Mouse (Mus musculus): Measurements from ENCODE around the gene Oprd1. TPM values are rescaled to one million over a fixed set of nuclear protein-coding genes. Genes with fewer than 3 reads are reported as not detected.

Gene Oprd1
- polyA plus RNA-seq, 1 experiment from 2014 or later = 0.84 TPM

- no peak overlapping the region for H3K9ac ChIP-seq (ENCODE audit: low read depth, low read length)
- no peaks in the 10 kb centered on the region for H3K9me3 ChIP-seq (replicated peaks; ENCODE audit: control insufficient read depth, low read length, poor library complexity, severe bottlenecking)
- no peak for ATAC-seq
- no peak overlapping the region for H3K27ac ChIP-seq (ENCODE audit: low read length)
- peaks cover 3% of the 10 kb centered on the region; the same call in 1 of the 2 replicates for H3K27me3 ChIP-seq (ENCODE audit: control insufficient read depth, insufficient read depth, low read depth, low read length)
- H3K4me3 ChIP-seq (ENCODE audit: low read depth, low read length) = no peak overlapping the region
- H3K36me3 ChIP-seq (ENCODE audit: control insufficient read depth, insufficient read depth, low read length) = no peaks in the 10 kb centered on the region
- 76% methylated on average over 4 of the region's 4 CpGs for WGBS
- no peaks in the 10 kb centered on the region for H3K4me1 ChIP-seq (ENCODE audit: control insufficient read depth, insufficient read depth, low read length)
- no peak overlapping the region for H3K4me2 ChIP-seq (ENCODE audit: low read length)
Measured at GRCm38 (mm10) chr4:132080492-132080983, 63.7 kb downstream of the Oprd1 start.

GRCm38 (mm10) chr4:132079555-132080275 is 64.6 kb downstream of the Oprd1 start:
- 13% methylated on average over 19 of the region's 19 CpGs for WGBS
- Histone ChIP-seq H3K27ac (ENCODE audit: low read length) (no peak overlapping the region), H3K4me2 (ENCODE audit: low read length) (no peak overlapping the region), H3K4me1 (ENCODE audit: control insufficient read depth, insufficient read depth, low read length) (no peaks in the 10 kb centered on the region), H3K4me3 (ENCODE audit: low read depth, low read length) (no peak overlapping the region), H3K9ac (ENCODE audit: low read depth, low read length) (no peak overlapping the region), H3K36me3 (ENCODE audit: control insufficient read depth, insufficient read depth, low read length) (no peaks in the 10 kb centered on the region), H3K9me3 (replicated peaks; ENCODE audit: control insufficient read depth, low read length, poor library complexity, severe bottlenecking) (no peaks in the 10 kb centered on the region), H3K27me3 (ENCODE audit: control insufficient read depth, insufficient read depth, low read depth, low read length) (peaks cover 3% of the 10 kb centered on the region; the same call in 1 of the 2 replicates)
- ATAC-seq = no peak

GRCm38 (mm10) chr4:132078296-132078714 is 66.0 kb downstream of the Oprd1 start:
- no peaks in the 10 kb centered on the region for H3K9me3 ChIP-seq (replicated peaks; ENCODE audit: control insufficient read depth, low read length, poor library complexity, severe bottlenecking)
- no peak overlapping the region for H3K4me2 ChIP-seq (ENCODE audit: low read length)
- peaks cover 10% of the 10 kb centered on the region; the same call in 1 of the 2 replicates for H3K27me3 ChIP-seq (ENCODE audit: control insufficient read depth, insufficient read depth, low read depth, low read length)
- no peaks in the 10 kb centered on the region for H3K36me3 ChIP-seq (ENCODE audit: control insufficient read depth, insufficient read depth, low read length)
- no peak overlapping the region for H3K27ac ChIP-seq (ENCODE audit: low read length)
- peaks cover 6% of the 10 kb centered on the region; the same call in 1 of the 2 replicates for H3K4me1 ChIP-seq (ENCODE audit: control insufficient read depth, insufficient read depth, low read length)
- no peak overlapping the region for H3K9ac ChIP-seq (ENCODE audit: low read depth, low read length)
- WGBS = 62% methylated on average over 7 of the region's 7 CpGs
- H3K4me3 ChIP-seq (ENCODE audit: low read depth, low read length) = no peak overlapping the region
- no peak for ATAC-seq

GRCm38 (mm10) chr4:132077445-132077844 is 66.8 kb downstream of the Oprd1 start:
- no peaks in the 10 kb centered on the region for H3K36me3 ChIP-seq (ENCODE audit: control insufficient read depth, insufficient read depth, low read length)
- no peak overlapping the region for H3K4me2 ChIP-seq (ENCODE audit: low read length)
- no peak overlapping the region for H3K4me3 ChIP-seq (ENCODE audit: low read depth, low read length)
- no peak overlapping the region for H3K9ac ChIP-seq (ENCODE audit: low read depth, low read length)
- no peaks in the 10 kb centered on the region for H3K9me3 ChIP-seq (replicated peaks; ENCODE audit: control insufficient read depth, low read length, poor library complexity, severe bottlenecking)
- peaks cover 10% of the 10 kb centered on the region; the same call in 1 of the 2 replicates for H3K27me3 ChIP-seq (ENCODE audit: control insufficient read depth, insufficient read depth, low read depth, low read length)
- no peak for ATAC-seq
- peaks cover 6% of the 10 kb centered on the region; the same call in 1 of the 2 replicates for H3K4me1 ChIP-seq (ENCODE audit: control insufficient read depth, insufficient read depth, low read length)
- 75% methylated on average over 7 of the region's 7 CpGs for WGBS
- H3K27ac ChIP-seq (ENCODE audit: low read length) = no peak overlapping the region

DNA sequence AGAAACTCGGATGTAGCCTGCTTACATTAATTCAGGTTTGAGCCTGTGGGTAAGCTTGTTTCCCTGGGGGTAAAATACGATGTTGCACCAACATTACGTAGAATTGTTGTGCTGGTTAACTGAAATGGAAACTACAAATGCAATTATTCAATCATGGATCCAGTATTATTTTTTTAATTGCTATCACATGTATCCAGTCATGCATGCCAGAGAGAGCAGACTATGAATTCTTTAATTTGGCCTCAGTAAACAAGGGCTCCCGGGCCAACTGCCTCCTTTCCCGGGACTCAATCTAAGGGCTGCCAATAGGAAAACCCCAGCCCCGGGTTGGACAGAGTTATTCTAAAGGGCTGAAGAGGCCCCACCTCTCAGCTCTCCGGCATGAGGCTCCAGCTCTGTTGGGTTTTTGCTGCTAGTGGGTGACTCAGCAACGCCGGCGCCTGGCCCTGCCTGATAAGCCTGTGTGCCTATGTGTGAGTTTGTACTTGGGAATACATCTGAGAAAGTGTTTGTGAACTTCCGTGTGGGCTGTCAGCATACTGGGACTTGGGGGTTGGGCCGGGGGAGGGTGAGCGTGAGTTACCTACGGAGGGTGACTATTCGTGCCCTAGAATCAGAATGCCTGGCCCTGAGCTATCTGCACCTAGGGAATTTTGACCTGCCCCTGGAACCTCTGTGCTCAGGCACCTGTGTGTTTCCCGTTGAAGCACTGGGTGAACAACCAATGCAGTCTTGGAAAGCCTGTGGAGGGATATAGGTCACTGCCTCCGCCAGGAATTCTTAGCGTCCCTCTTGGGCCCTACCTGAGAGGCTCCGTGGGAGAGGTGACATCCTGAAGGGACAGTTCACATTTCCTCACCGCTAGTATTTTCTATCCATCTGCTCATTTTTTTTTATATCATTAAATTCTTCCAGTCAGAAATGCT is 67.5 kb downstream of the Oprd1 start:
- ATAC-seq = no peak
- Histone ChIP-seq H3K4me1 (ENCODE audit: control insufficient read depth, insufficient read depth, low read length) (peaks cover 6% of the 10 kb centered on the region; the same call in 1 of the 2 replicates), H3K9ac (ENCODE audit: low read depth, low read length) (no peak overlapping the region), H3K4me2 (ENCODE audit: low read length) (no peak overlapping the region), H3K27ac (ENCODE audit: low read length) (no peak overlapping the region), H3K27me3 (ENCODE audit: control insufficient read depth, insufficient read depth, low read depth, low read length) (peaks cover 10% of the 10 kb centered on the region; the same call in 1 of the 2 replicates), H3K36me3 (ENCODE audit: control insufficient read depth, insufficient read depth, low read length) (no peaks in the 10 kb centered on the region), H3K4me3 (ENCODE audit: low read depth, low read length) (no peak overlapping the region), H3K9me3 (replicated peaks; ENCODE audit: control insufficient read depth, low read length, poor library complexity, severe bottlenecking) (no peaks in the 10 kb centered on the region)
- 22% methylated on average over 19 of the region's 20 CpGs for WGBS

DNA sequence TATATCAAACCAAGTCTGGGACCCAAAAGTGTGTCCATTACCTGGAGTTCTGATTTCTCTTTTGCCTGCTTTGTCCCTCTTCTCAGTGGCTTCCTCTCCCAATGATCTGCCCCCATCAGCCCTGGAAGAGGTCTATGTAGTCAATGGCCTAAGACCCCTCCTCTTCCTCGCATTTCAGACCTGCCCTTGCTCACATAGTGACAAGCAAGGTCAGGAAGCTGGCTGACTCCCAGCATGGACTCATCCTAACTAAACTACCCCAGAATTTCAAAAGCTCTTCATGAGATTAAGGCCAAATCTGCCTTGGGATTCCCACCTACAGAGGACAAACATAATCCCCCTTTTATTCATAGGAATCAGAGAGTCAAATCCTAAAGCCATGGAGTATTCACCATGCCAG is 68.5 kb downstream of the Oprd1 start:
- peak overlapping the region; percentile 64; the same call in 1 of the 2 replicates for H3K4me3 ChIP-seq (ENCODE audit: low read depth, low read length)
- no peak overlapping the region for H3K9ac ChIP-seq (ENCODE audit: low read depth, low read length)
- WGBS = 17% methylated on average over 1 of the region's 1 CpGs
- H3K27ac ChIP-seq (ENCODE audit: low read length) = no peak overlapping the region
- no peak for ATAC-seq
- H3K4me2 ChIP-seq (ENCODE audit: low read length) = peak overlapping the region; percentile 100
- H3K9me3 ChIP-seq (replicated peaks; ENCODE audit: control insufficient read depth, low read length, poor library complexity, severe bottlenecking) = no peaks in the 10 kb centered on the region
- no peaks in the 10 kb centered on the region for H3K36me3 ChIP-seq (ENCODE audit: control insufficient read depth, insufficient read depth, low read length)
- H3K27me3 ChIP-seq (ENCODE audit: control insufficient read depth, insufficient read depth, low read depth, low read length) = peaks cover 10% of the 10 kb centered on the region; the same call in 1 of the 2 replicates
- peaks cover 6% of the 10 kb centered on the region; the same call in 1 of the 2 replicates for H3K4me1 ChIP-seq (ENCODE audit: control insufficient read depth, insufficient read depth, low read length)

DNA sequence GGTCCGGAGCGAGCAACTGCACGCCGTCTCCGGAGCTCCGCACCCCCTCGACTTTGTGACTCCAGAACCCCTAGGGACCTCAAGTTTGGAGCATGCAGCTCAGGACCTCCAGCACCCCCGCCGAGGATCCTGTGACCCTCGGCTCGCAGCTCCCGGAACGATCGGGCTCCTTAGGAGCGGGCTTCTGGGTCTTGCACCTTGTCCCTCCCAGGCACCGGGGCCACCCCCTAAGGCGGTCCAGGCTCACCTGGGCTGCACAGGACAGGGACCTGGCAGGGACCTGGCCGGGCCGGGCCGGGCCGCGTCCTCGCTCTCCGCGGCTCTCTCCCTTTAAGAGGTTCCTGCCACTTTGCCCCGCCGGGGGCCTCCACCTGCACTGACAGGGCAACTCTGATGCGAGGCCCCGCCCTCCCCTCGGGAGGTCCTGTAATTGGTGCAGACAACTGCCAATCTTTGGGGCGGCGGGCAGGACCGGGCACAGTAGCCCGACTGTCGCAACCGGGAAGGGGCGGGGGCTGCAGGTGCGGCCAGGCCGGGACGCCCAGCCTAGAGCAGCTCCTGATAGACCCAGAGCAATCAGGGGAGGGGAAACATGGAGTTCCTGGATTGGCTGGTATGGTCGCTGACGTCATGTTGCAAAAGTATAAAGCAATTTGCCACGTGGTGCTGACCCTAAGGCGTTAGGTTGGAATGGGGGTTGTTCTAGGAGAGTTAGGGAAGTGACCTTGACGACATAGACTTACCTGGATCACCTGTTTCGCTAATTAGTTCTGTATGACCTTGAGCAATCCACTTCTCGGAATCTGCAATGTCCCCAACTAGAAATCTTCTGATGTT is 69.1 kb downstream of the Oprd1 start, which contains the start of gene Epb41:
Epb41 (minus strand) TSS at position 389 of the 837 bp plus-strand sequence.
- H3K9me3 ChIP-seq (replicated peaks; ENCODE audit: control insufficient read depth, low read length, poor library complexity, severe bottlenecking) = no peaks in the 10 kb centered on the region
- no peaks in the 10 kb centered on the region for H3K36me3 ChIP-seq (ENCODE audit: control insufficient read depth, insufficient read depth, low read length)
- 1% methylated on average over 47 of the region's 47 CpGs for WGBS
- H3K4me1 ChIP-seq (ENCODE audit: control insufficient read depth, insufficient read depth, low read length) = peaks cover 6% of the 10 kb centered on the region; the same call in 1 of the 2 replicates
- peak; percentile 91 for ATAC-seq
- H3K27me3 ChIP-seq (ENCODE audit: control insufficient read depth, insufficient read depth, low read depth, low read length) = peaks cover 10% of the 10 kb centered on the region; the same call in 1 of the 2 replicates
- H3K27ac ChIP-seq (ENCODE audit: low read length) = no peak within 1 kb of the TSS
- peak within 1 kb of the TSS; percentile 64 for H3K4me3 ChIP-seq (ENCODE audit: low read depth, low read length)
- H3K4me2 ChIP-seq (ENCODE audit: low read length) = peak within 1 kb of the TSS; percentile 100
- H3K9ac ChIP-seq (ENCODE audit: low read depth, low read length) = peak within 1 kb of the TSS; percentile 72
